Mouse (Mus musculus) kidney, embryonic 14.5 days (tissue): ENCODE measurements around the gene Srrt. TPM values are rescaled to one million over a fixed set of nuclear protein-coding genes. Genes with fewer than 3 reads are reported as not detected.
A peak's percentile ranks its signal among the peaks of the same experiment; 100 is the strongest.
"Not testable (repeated sequence)": the region's sequence is repeated elsewhere in the genome, so short reads cannot be mapped to it uniquely, and the experiment has no call there.

ENCODE experiments used
- ATAC-seq: fragments of 200-750 bp; cut with Nextera tagmentation; 2 replicates; pipeline ENCODE4 v1.8.0; 2017; ENCODE audit warnings: moderate number of reproducible peaks, mild to moderate bottlenecking, moderate TSS enrichment, moderate library complexity; ENCODE audit not compliant: low FRiP score, low TSS enrichment
- H3K27ac ChIP-seq: fragments of 300-500 bp; sonication (generic); 2 replicates; pipeline ENCODE4 v1.5.1; 2014; ENCODE audit warnings: low read depth, mild to moderate bottlenecking, low read length, moderate library complexity, mixed read lengths
- H3K27me3 ChIP-seq: fragments of 300-500 bp; sonication (generic); 2 replicates; pipeline ENCODE4 v1.6.1; 2014; ENCODE audit warnings: mild to moderate bottlenecking, low read length; ENCODE audit not compliant: control insufficient read depth, insufficient read depth
- H3K36me3 ChIP-seq: fragments of 300-500 bp; sonication (generic); 2 replicates; pipeline ENCODE4 v1.6.1; 2014; ENCODE audit warnings: low read length, mixed read lengths; ENCODE audit not compliant: control insufficient read depth, insufficient read depth
- H3K4me1 ChIP-seq: fragments of 300-500 bp; sonication (generic); 2 replicates; pipeline ENCODE4 v1.6.1; 2014; ENCODE audit warnings: low read length, mixed read lengths; ENCODE audit not compliant: control insufficient read depth, insufficient read depth
- H3K4me2 ChIP-seq: fragments of 300-500 bp; sonication (generic); replicated peaks from 2 replicates; pipeline ENCODE4 v1.6.1; 2014; ENCODE audit warnings: low read depth, mild to moderate bottlenecking, low read length
- H3K4me3 ChIP-seq: fragments of 300-500 bp; sonication (generic); 2 replicates; pipeline ENCODE4 v1.5.1; 2014; ENCODE audit warnings: mild to moderate bottlenecking, low read length
- H3K9ac ChIP-seq: fragments of 300-500 bp; sonication (generic); 2 replicates; pipeline ENCODE4 v1.6.1; 2014; ENCODE audit warnings: low read depth, mild to moderate bottlenecking, low read length, moderate library complexity
- H3K9me3 ChIP-seq: fragments of 300-500 bp; sonication (generic); 2 replicates; pipeline ENCODE4 v1.6.1; 2016; ENCODE audit warnings: low read length; ENCODE audit not compliant: control insufficient read depth
- WGBS: fragments of 180-500 bp; shearing (Covaris S2); extraction: QIAGEN DNeasy Blood & Tissue Kit; methylation state at CpG from one replicate; pipeline ENCODE4 v1.1.7; 2014; 5-methylcytosine and 5-hydroxymethylcytosine counted together
- polyA plus RNA-seq: library from polyadenylated mRNA; unstranded; fragments of >200 nt; fragmentation: Nextera tagmentation; extraction: Ambion mirVana; gene quantifications from 2 replicates; pipeline ENCODE4 v1.2.1, GENCODE M21; 2014

The Srrt gene
- polyA plus RNA-seq, 1 experiment from 2014 or later = 141 TPM

DNA sequence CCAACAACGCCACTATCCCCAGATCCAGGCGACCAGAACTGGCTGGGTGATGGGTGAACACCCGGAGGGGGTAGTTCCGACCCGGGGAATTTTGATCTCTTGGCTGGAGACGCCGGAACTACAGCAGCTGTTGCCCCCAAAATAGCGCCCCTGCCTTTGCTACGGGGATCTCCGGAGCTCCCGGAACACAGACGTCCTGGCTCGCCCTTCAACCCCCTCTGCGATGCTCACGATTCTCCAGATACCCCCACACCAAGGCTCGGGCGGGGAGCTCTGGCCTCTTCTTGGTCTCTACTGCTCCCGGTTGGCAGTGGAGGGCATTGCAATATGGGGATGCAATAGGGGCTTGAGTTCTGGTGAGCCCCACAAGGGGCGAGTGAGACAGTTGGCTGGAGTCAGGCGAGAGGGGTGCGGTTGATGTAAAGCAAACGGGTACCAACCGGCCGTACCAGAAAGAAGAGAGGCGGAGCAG is 18.4 kb downstream of the Srrt start:
- Histone ChIP-seq H3K27ac (no peak overlapping the region), H3K4me2 (peak overlapping the region; percentile 75), H3K9me3 (no peaks in the 10 kb centered on the region), H3K27me3 (peaks cover 48% of the 10 kb centered on the region), H3K36me3 (no peaks in the 10 kb centered on the region), H3K9ac (no peak overlapping the region), H3K4me3 (peak overlapping the region; percentile 41), H3K4me1 (peaks cover 21% of the 10 kb centered on the region)
- 3% methylated on average over 25 of the region's 25 CpGs for WGBS
- ATAC-seq = no peak

DNA sequence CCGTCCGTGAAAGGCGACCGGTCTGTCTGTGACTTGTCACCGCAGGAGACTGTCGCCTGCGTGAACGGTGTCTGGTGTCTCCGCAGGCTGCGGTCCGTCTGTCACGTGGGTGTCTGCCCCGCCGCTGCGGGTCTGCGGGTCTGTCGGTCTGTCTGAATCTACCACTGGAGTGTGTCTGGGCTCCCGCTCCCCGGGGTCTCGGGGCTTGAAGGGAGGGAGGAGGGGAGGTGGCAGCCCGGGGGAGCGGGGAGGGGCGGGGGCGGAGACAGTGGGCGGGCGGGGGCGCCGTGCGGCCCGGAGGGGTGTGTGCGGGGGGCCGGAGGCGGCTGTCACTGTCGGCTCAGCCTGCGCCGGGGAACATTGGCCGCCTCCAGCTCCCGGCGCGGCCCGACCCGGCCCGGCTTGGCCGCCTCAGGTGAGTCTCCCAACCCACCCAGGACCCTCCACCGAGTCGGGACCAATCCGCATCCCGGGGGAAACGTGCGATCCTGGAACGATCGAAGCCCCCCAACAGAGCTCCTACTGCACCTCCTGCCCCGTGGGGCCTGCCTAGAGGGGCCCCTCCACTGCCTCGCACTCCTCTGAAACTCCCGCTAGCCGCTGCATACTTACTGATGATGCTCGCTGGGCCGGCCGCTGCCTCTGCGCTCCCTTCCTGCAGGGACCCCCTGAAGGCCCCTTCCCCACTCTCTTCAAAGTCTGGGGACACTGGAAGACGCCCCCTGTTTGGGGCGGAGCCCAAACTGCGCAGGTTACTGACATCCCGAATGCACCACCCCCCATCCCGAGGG is 19.3 kb downstream of the Srrt start:
- WGBS = under 1% methylated on average over 55 of the region's 65 CpGs
- H3K9me3 ChIP-seq = peaks cover under 1% of the 10 kb centered on the region; the same call in 1 of the 2 replicates
- peaks cover 48% of the 10 kb centered on the region for H3K27me3 ChIP-seq
- H3K4me1 ChIP-seq = peaks cover 21% of the 10 kb centered on the region
- no peak overlapping the region for H3K27ac ChIP-seq
- 0 out of 2 replicates have a peak, but pooled peaks have one; percentile 2 for ATAC-seq
- H3K4me3 ChIP-seq = peak overlapping the region; percentile 41
- H3K36me3 ChIP-seq = no peaks in the 10 kb centered on the region
- H3K4me2 ChIP-seq = peak overlapping the region; percentile 75
- peak overlapping the region; percentile 45 for H3K9ac ChIP-seq

DNA sequence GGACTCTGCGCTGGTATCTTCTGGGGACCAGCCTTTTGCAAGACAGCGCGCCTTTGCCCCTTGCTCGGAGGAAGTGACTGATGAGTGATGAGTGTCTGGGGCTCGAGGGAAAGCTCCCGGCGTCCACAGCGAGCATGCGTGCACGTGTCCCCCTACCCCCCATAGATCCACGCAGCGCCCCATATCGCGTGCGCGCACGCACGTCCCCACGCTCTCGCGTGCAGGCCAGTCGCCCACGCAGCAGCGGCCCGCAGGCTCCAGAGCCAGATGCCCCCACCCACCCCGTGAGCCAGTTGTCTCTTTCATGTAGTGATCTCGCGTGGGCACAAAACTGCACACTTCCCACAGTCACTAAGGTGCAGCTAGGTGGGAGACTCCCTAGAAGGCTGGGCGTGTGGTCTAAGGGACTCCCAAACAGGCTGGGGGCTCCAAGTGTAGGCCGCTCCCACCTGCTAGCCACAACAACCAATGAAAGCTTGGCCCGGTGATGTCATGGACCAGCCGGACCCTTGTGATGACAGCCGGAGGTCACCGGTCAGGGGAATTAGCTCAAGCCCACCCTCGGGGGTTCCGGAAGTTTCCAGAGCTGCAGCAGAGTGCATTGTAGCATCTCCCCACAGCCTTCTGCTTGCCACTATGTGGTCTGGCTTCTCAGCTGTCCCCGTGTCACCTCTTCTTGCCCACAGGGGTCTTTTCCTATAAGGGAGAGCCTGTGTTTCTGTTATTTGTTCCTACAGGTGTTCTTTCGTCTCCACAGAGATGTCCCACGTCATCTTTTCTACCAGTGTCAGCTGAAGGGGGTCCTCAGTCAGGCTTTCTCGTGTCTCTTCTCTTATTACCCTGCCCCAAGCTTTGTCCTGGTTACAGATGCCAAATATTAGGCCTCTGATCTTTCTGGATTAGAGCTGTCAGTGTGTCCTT is 20.2 kb downstream of the Srrt start, which contains the start of gene Ache:
Gene Ache, plus strand, starts transcription at position 488 of the 921 bp plus-strand sequence.
- 1% methylated on average over 40 of the region's 40 CpGs for WGBS
- Histone ChIP-seq H3K27ac (no peak within 1 kb of the TSS), H3K36me3 (no peaks in the 10 kb centered on the region), H3K4me1 (peaks cover 18% of the 10 kb centered on the region), H3K9me3 (peaks cover 4% of the 10 kb centered on the region; the same call in 1 of the 2 replicates), H3K4me3 (peak within 1 kb of the TSS; percentile 41), H3K27me3 (peaks cover 48% of the 10 kb centered on the region), H3K4me2 (peak within 1 kb of the TSS; percentile 75), H3K9ac (peak within 1 kb of the TSS; percentile 45)
- ATAC-seq = peak; percentile 16

DNA sequence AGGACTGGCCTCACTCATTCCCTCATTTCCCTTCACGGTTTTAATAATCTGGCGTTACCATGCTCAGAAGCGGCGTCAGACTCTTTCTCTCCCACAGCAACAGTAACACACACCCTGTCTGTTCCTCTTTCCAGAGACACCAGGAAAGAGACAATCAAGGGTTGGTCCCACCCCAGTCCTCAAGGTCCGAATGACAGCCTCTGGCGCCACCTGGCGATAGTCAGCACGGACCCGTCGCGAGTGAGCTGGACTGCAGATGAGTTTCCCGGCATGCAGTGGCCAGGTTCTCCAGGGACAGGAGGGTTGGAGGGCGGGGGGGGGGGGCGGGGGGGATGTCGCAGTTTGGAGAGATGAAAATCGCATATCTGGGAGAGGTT is 20.8 kb downstream of the Srrt start:
- Histone ChIP-seq H3K36me3 (no peaks in the 10 kb centered on the region), H3K27me3 (peaks cover 42% of the 10 kb centered on the region), H3K9me3 (peaks cover 4% of the 10 kb centered on the region; the same call in 1 of the 2 replicates), H3K4me3 (peak overlapping the region; percentile 41), H3K9ac (no peak overlapping the region), H3K4me1 (peaks cover 18% of the 10 kb centered on the region), H3K27ac (no peak overlapping the region), H3K4me2 (peak overlapping the region; percentile 65)
- under 1% methylated on average over 16 of the region's 16 CpGs for WGBS
- peak; percentile 63 for ATAC-seq

DNA sequence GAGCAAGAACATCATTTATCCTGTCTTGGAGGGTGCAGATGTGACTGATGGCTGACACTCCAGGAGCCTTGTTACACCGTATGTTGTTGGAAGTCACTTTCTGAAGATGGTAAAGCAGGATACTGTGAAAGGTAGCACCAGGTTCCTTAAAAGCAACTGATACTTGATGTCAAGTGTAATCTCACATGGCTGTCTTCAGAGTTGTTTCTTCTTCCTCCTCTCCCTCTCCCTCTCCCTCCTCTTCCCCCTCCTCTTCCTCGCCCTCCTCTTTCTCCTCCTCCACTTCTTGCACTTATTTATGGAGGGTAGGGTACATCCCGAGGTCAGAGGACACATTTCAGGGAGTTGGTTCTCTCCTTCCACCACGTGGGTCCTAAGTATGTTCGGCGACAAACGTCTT is 21.5 kb downstream of the Srrt start:
- Histone ChIP-seq H3K4me2 (no peak overlapping the region), H3K27ac (no peak overlapping the region), H3K27me3 (peaks cover 36% of the 10 kb centered on the region), H3K36me3 (no peaks in the 10 kb centered on the region), H3K9me3 (peaks cover 4% of the 10 kb centered on the region; the same call in 1 of the 2 replicates), H3K4me1 (peaks cover 18% of the 10 kb centered on the region), H3K4me3 (no peak overlapping the region), H3K9ac (no peak overlapping the region)
- no peak for ATAC-seq
- 17% methylated on average over 7 of the region's 7 CpGs for WGBS

DNA sequence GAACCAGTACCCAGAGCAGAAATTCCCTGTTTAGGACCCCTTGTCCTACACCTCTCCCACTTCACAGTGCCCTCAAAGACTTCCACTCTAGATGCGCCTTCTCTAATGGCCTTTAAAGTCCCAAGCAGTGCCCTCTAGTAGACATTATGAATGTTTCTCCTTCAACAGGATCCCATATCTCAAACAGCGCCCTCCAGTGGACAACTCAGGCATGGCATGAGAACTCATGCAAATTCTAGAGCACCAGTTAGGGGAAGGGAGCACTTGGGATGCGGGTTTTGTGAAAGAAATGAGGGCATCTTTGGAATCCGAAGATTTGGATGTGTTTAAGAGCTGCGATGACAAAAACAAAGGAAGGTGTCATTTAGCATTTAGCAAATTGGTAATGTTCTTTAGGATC is 22.4 kb downstream of the Srrt start:
- Histone ChIP-seq H3K27me3 (peaks cover 29% of the 10 kb centered on the region), H3K4me3 (no peak overlapping the region), H3K9ac (no peak overlapping the region), H3K4me1 (peaks cover 18% of the 10 kb centered on the region), H3K27ac (no peak overlapping the region), H3K4me2 (no peak overlapping the region), H3K9me3 (peaks cover 4% of the 10 kb centered on the region; the same call in 1 of the 2 replicates), H3K36me3 (no peaks in the 10 kb centered on the region)
- WGBS = 62% methylated on average over 5 of the region's 5 CpGs
- ATAC-seq = no peak

DNA sequence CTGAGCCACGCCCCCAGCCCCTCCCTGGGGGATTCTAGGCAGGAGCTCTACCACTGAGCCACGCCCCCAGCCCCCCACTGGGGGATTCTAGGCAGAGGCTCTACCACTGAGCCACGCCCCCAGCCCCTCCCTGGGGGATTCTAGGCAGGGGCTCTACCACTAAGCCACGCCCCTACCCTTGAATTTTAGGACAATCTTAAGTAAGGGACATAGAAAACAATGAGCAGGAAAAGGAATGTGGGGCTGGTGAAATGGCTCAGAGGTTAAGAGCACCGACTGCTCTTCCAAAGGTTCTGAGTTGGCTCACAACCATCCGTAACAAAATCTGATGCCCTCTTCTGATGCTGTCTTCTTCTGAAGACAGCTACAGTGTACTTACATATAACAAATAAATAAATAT is 23.1 kb downstream of the Srrt start:
- 87% methylated on average over 6 of the region's 6 CpGs for whole genome bisulfite sequencing

DNA sequence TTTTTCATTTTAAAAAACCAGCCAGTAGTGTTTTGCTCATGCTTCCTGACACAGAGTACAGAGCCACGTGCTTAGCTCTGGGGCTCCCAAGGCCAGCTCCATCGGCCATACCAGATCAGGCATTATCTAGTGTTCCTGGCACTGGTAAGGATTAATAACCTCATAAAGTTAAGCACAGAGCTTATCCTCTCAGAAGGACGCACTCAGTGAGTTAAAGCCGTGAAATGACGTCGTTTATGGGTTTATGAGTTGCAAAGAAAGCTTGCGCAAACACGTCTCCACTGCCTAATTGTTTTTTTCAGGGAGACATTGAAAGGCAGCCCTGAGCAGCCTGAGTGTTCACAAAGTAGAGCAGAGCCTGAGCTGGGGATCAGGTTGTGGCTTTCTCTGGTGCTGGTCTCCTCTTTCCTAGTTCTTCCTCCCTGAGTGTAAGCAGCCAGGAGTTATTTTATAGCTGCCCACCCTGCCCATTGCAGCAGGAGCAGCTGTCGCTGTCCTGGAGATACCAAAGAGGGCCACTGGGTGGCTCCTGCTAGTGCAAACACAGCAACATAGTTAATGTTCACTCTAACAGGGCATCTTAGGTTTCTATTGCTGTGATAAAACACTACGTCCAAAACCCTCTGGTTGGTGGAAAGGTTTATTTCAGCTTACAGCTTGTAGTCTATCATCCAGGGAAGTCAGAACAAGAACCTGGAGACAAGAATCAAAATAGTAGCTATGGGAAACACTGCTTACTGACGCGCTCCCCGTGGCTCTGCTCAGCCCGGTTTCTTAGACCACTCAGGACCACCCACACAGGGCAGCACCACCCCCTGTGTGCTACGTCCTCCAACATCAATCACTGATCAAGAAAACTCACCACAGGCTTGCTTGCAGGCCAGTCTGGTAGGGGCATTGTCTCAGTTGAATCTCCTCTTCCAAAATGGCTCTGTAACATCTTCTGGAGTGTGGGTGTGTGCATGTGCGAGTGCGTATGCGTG is 29.8 kb downstream of the Srrt start:
- 0 out of 2 replicates have a peak, but pooled peaks have one; percentile 60 for ATAC-seq
- no peak overlapping the region for H3K27ac ChIP-seq
- no peaks in the 10 kb centered on the region for H3K27me3 ChIP-seq
- H3K4me1 ChIP-seq = no peaks in the 10 kb centered on the region
- peaks cover 5% of the 10 kb centered on the region; the same call in 1 of the 2 replicates for H3K9me3 ChIP-seq
- H3K4me2 ChIP-seq = no peak overlapping the region
- no peak overlapping the region for H3K9ac ChIP-seq
- no peaks in the 10 kb centered on the region for H3K36me3 ChIP-seq
- no peak overlapping the region for H3K4me3 ChIP-seq
- WGBS = 33% methylated on average over 18 of the region's 18 CpGs

More for the DNA sequence above, 23.1 kb downstream of the Srrt start:
- H3K9ac ChIP-seq, H3K4me2 ChIP-seq, ATAC-seq, H3K9me3 ChIP-seq, H3K36me3 ChIP-seq, H3K4me3 ChIP-seq, H3K27ac ChIP-seq: not testable (repeated sequence)
- peaks cover 18% of the 10 kb centered on the region for H3K4me1 ChIP-seq
- H3K27me3 ChIP-seq = peaks cover 23% of the 10 kb centered on the region
